Mouse (Mus musculus) C2C12 (cell line): ENCODE data around the gene Dctd. TPM values are rescaled to one million over a fixed set of nuclear protein-coding genes. Genes with fewer than 3 reads are reported as not detected.

Experiments used
- H3K27me3 ChIP-seq: one replicate; pipeline ENCODE4 v1.6.1; 2011; ENCODE audit not compliant: control insufficient read depth, insufficient read depth, insufficient read length
- H3K36me3 ChIP-seq: one replicate; pipeline ENCODE4 v1.6.1; 2011; ENCODE audit not compliant: control insufficient read depth, insufficient read depth
- H3K4me3 ChIP-seq: one replicate; pipeline ENCODE4 v1.5.1; 2011; ENCODE audit warnings: mild to moderate bottlenecking, control low read depth; ENCODE audit not compliant: poor library complexity, insufficient read depth, severe bottlenecking
- H3K79me2 ChIP-seq: one replicate; pipeline ENCODE4 v1.6.1; 2011; ENCODE audit not compliant: control insufficient read depth, insufficient read depth
- H3K79me3 ChIP-seq: one replicate; pipeline ENCODE4 v1.6.1; 2011; ENCODE audit warnings: low read depth, control low read depth
- H3ac ChIP-seq: one replicate; pipeline ENCODE3; 2011; ENCODE audit warnings: low read depth; ENCODE audit not compliant: control insufficient read depth, insufficient read length
- CEBPB ChIP-seq: IDR thresholded peaks from one replicate; pipeline ENCODE4 v1.6.1; 2011; ENCODE audit warnings: low read depth, mild to moderate bottlenecking, control low read depth, moderate library complexity
- CTCF ChIP-seq: IDR thresholded peaks from one replicate; pipeline ENCODE4 v1.5.1; 2011; ENCODE audit not compliant: control insufficient read depth, insufficient read depth, insufficient read length
- FOSL1 ChIP-seq: IDR thresholded peaks from one replicate; pipeline ENCODE4 v1.8.0; 2011; ENCODE audit warnings: mild to moderate bottlenecking, low read length; ENCODE audit not compliant: poor library complexity, insufficient read depth, severe bottlenecking
- MAX ChIP-seq: IDR thresholded peaks from one replicate; pipeline ENCODE4 v1.6.1; 2011; ENCODE audit warnings: mild to moderate bottlenecking, control low read depth
- MYOD1 ChIP-seq: IDR thresholded peaks from one replicate; pipeline ENCODE4 v1.6.1; 2011; ENCODE audit warnings: low read depth; ENCODE audit not compliant: control insufficient read depth, insufficient read length
- MYOG ChIP-seq: IDR thresholded peaks from one replicate; pipeline ENCODE4 v1.6.1; 2011; ENCODE audit not compliant: control insufficient read depth, insufficient read length; ENCODE audit errors: extremely low read depth
- USF1 ChIP-seq: IDR thresholded peaks from one replicate; pipeline ENCODE4 v1.6.1; 2011; ENCODE audit warnings: low read depth, mild to moderate bottlenecking, control low read depth, moderate library complexity
- long read RNA-seq, 2 experiments: library from polyadenylated mRNA; unstranded; transcript quantifications; one replicate each; pipeline ENCODE4 v2.0.0; 2019 to 2020
- polyA plus RNA-seq: library from polyadenylated mRNA; unstranded; fragments of >200 nt; fragmentation: generic; extraction: Trizol; gene quantifications from one replicate; pipeline ENCODE4 v1.2.1, GENCODE M21; 2012; ENCODE audit warnings: missing spikeins

Dctd gene
- 27.2 TPM for polyA plus RNA-seq
- long read RNA-seq, experiment 1, transcript Dctd-203 (6 exons, 2,096 nt), result major isoform, 17 of 25 reads
- long read RNA-seq, experiment 1, partial matches to known transcripts, result 3 of 25 reads
- long read RNA-seq, experiment 1, other reads (novel, unspliced or antisense), result 5 of 25 reads
- long read RNA-seq, experiment 2, transcript Dctd-203 (6 exons, 2,096 nt), result major isoform, 142 of 180 reads
- long read RNA-seq, experiment 2, transcript Dctd-201 (6 exons, 2,072 nt), result minor isoform, 5 of 180 reads
- long read RNA-seq, experiment 2, partial matches to known transcripts, result 2 of 180 reads
- long read RNA-seq, experiment 2, other reads (novel, unspliced or antisense), result 31 of 180 reads

DNA sequence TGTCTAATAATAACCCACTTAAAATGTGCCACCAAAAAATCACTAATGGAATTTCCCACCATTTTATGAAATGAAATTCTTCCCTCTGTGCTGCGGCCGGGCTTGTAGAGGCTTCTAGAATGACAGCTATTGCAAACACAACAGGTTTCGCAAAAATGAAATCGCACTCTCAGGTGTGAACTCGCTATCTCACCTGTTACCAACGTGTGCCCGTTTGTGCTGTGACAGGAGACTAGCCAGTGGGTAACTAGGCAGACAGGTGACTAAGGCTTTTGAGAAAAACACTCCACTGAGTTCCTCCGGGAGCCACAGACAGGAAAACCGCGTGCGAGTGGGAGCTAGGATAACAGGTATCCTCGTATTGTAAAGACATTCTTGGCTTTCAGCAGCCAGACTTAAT, at the start of gene Dctd:
Dctd (plus strand) TSS at position 301 of the 400 bp plus-strand sequence.
- H3ac ChIP-seq, result no peak within 1 kb of the TSS
- no peaks in the 10 kb centered on the region for H3K36me3 ChIP-seq
- H3K79me2 ChIP-seq, result no peaks in the 10 kb centered on the region
- H3K27me3 ChIP-seq, result no peaks in the 10 kb centered on the region
- no peaks in the 10 kb centered on the region for H3K79me3 ChIP-seq
- no peak within 1 kb of the TSS for H3K4me3 ChIP-seq
- TF ChIP-seq MYOD1, result no peak
- no peak for TF ChIP-seq MYOG
- no peak for TF ChIP-seq USF1
- no peak for TF ChIP-seq FOSL1

DNA sequence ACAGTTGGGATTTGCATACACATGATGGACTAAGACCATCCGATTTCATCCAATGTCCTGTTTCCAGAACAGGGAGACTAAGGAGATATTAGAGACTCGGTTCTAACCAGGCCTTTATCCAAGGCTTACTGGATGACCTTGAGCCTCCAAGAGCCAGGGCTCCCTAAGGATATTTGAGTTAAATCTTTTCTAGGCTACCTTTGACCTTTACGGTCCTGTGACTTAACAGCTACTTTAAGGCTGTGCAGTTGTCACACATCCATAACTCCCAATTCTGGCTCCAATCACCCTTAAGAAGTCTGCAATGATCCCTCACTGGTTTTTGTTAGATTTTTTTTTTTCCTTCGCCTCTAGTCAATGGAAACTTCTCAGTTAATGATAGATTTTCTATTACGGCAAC, 45.3 kb upstream of the Dctd start:
- H3K4me3 ChIP-seq, result no peak overlapping the region
- H3K79me3 ChIP-seq, result no peaks in the 10 kb centered on the region
- no peaks in the 10 kb centered on the region for H3K27me3 ChIP-seq
- H3ac ChIP-seq, result no peak overlapping the region
- no peak for TF ChIP-seq MYOD1
- no peak for TF ChIP-seq CEBPB
- TF ChIP-seq MAX, result no peak
- no peaks in the 10 kb centered on the region for H3K36me3 ChIP-seq
- no peaks in the 10 kb centered on the region for H3K79me2 ChIP-seq

DNA sequence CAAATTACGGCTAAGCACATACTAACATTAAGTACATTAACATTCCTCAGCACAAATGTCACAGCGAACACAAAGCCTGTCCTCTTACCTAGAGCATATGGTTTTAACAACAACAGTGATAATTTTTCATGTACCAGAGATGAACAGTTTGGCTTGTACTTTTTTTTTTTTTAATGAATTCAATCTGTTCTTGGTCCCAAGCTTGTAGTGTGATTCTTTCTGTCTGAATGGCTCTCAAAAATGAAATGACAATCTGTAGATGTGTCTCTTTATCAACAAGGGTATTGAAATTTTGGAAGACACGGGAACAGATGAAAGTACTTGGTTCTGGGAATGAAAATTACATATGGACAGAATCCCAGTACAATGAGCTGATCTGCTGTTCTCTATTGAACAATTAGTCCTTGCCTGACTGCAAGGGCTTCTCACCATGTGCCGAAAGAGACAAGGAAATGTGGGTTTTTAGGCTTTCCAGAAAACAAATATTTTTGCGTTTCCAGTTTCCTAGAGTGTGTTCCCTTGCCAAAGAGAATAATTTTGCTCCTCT, 35.3 kb upstream of the Dctd start:
- no peaks in the 10 kb centered on the region for H3K27me3 ChIP-seq
- H3K79me3 ChIP-seq, result no peaks in the 10 kb centered on the region
- H3K4me3 ChIP-seq, result no peak overlapping the region
- H3K79me2 ChIP-seq, result no peaks in the 10 kb centered on the region
- H3ac ChIP-seq, result no peak overlapping the region
- no peak for TF ChIP-seq CEBPB
- TF ChIP-seq MAX, result no peak
- no peak for TF ChIP-seq MYOD1
- TF ChIP-seq USF1, result no peak
- H3K36me3 ChIP-seq, result no peaks in the 10 kb centered on the region

DNA sequence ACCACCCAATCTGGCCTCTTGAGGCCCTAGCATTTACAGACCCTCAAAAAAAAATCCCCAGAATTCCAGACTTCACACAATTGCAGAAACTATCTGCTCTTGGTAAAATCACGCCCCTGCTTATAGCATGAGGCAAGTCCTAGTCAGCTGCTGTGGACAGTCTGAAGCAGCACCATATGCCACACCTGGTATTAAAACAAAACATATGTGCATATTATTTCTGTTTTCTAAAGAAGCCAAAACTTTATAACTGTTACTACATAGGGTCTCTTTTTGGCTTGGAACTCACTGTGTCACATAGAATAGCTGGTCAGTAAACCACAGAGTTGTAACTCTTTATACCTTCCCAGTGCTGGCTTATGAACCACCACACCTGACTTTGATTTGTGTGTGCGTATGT, 24.7 kb upstream of the Dctd start:
- Histone ChIP-seq H3K27me3 (no peaks in the 10 kb centered on the region), H3K36me3 (no peaks in the 10 kb centered on the region), H3K79me3 (no peaks in the 10 kb centered on the region), H3K79me2 (no peaks in the 10 kb centered on the region), H3K4me3 (no peak overlapping the region), H3ac (no peak overlapping the region)
- no peak for TF ChIP-seq MYOG
- TF ChIP-seq CTCF, result no peak
- no peak for TF ChIP-seq FOSL1
- TF ChIP-seq USF1, result no peak

DNA sequence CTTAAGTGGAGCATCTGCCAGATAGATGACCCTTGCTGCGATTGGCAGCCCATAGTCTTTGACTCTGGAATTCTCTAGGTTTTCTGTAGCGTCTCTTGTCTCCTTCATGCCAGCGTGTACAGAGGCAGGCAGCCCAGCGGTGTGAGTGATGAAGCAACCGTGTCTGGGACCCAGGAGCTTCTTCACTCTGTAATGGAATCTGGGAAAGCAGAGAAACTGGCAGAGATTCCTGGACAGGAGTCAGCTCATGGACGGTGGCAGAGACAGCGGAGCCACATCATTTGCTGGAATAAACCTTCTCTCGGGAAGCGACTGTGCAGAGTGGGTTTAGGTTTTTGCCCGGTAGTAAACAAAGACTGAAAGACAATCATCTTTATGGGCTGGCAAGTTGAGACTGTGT, 16.5 kb upstream of the Dctd start:
- Histone ChIP-seq H3K4me3 (no peak overlapping the region), H3K27me3 (no peaks in the 10 kb centered on the region), H3ac (no peak overlapping the region), H3K79me2 (no peaks in the 10 kb centered on the region), H3K79me3 (no peaks in the 10 kb centered on the region), H3K36me3 (no peaks in the 10 kb centered on the region)
- TF ChIP-seq MYOG (no peak), CTCF (no peak), USF1 (no peak), FOSL1 (no peak), MYOD1 (no peak), CEBPB (no peak), MAX (no peak)

DNA sequence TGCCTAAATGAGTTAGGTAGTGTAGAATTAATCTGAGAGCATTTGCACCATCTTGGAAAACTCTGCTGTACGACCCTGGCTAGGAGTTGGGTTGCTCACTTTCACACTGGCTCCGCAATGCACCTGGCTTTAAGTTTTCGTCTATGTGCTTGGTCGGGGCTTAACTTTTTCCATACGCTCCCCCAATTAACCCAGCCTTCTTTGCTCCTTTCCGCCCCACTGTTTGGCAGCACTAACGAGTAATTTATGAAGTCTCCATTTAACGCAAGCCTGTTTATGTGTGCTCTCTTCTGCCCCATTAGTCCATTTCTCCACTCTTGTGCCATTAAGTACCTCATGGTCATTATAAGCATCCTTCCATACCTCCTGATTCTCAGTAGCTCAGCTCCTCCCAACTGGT, 8.2 kb upstream of the Dctd start:
- no peak overlapping the region for H3ac ChIP-seq
- no peaks in the 10 kb centered on the region for H3K79me2 ChIP-seq
- H3K4me3 ChIP-seq, result no peak overlapping the region
- H3K36me3 ChIP-seq, result no peaks in the 10 kb centered on the region
- TF ChIP-seq USF1 (no peak), FOSL1 (no peak)
- peaks cover 3% of the 10 kb centered on the region for H3K27me3 ChIP-seq
- no peaks in the 10 kb centered on the region for H3K79me3 ChIP-seq
